Mouse (Mus musculus): Measurements from ENCODE around the gene Hdac9.

- TF ChIP-seq TAL1 (IDR thresholded peaks at IDR 0.05; ENCODE audit: low read length) (no peak), GATA1 (IDR thresholded peaks at IDR 0.05; ENCODE audit: low read length) (no peak)
Observed at GRCm38 (mm10) chr12:34797389-34797788, 119.5 kb downstream of the Hdac9 start.
